In genomic region chr13:4610902-4611301, GRCm38 (mm10) we compare ENCODE assay signal across 12 mouse cellular contexts. TPM values are rescaled to one million over a fixed set of nuclear protein-coding genes. Genes with fewer than 3 reads are reported as not detected.
DNase-seq lines count a peak whose midpoint lies in the region; ATAC-seq and TF ChIP-seq lines count a peak whose summit lies in the region.
"Had no signal": no experiment of that assay in that cellular context is flagged by ENCODE, and none has a peak within 500 bp of the region (broad histone marks: within the 10 kb centered on the region; RNA-seq: fewer than 3 reads in every experiment).

No protein-coding gene starts in this region.

- POLR2A ChIA-PET in Patski (lab: Charles Lee), result no interaction called here

- intact Hi-C loops in heart, adult 2 months (cut with DNase I), result loop anchor here (10.0 kb wide), 1 partner anchor 476 kb away; no protein-coding TSS in a partner anchor

- peak; percentile 63 for TF ChIP-seq CTCF in heart, adult 2 months (IDR thresholded peaks at IDR 0.05)
- peak; percentile 27; the same call in 1 of the 2 replicates for TF ChIP-seq CTCF in liver, postnatal 0 days (IDR thresholded peaks at IDR 0.05; ENCODE audit: low read depth)
- peak; percentile 34 for TF ChIP-seq CTCF in Patski (IDR thresholded peaks at IDR 0.05)

- H3K4me1 ChIP-seq in heart, adult 2 months (ENCODE audit: control insufficient read depth, insufficient read depth, low read length), result no peaks in the 10 kb centered on the region
- H3K4me1 ChIP-seq in heart, embryonic 11.5 days (ENCODE audit: control insufficient read depth, insufficient read depth, low read length), result no peaks in the 10 kb centered on the region
- H3K4me1 ChIP-seq in liver, postnatal 0 days (ENCODE audit: insufficient read depth), result no peaks in the 10 kb centered on the region
- no peaks in the 10 kb centered on the region for H3K4me1 ChIP-seq in liver, embryonic 12.5 days
- H3K4me1 ChIP-seq: hindbrain, embryonic 15.5 days; liver, embryonic 13.5 days had no signal

- TF ChIP-seq POLR2A in heart, adult 2 months (IDR thresholded peaks at IDR 0.05; ENCODE audit: insufficient read depth, low read depth, low read length), result no peak

- H3K27ac ChIP-seq in heart, adult 2 months, result no peak overlapping the region
- H3K27ac ChIP-seq in heart, embryonic 11.5 days (ENCODE audit: low read depth, low read length), result no peak overlapping the region
- H3K27ac ChIP-seq in liver, postnatal 0 days (ENCODE audit: low read depth), result no peak overlapping the region
- H3K27ac ChIP-seq in liver, embryonic 12.5 days, result no peak overlapping the region
- H3K27ac ChIP-seq: hindbrain, embryonic 15.5 days; liver, embryonic 13.5 days had no signal

- in situ Hi-C loops in Patski (cut with MboI; ENCODE audit: low pct_unique_long_range_greater_than_20kb), result loop anchor here (10.0 to 25.0 kb wide), 2 partner anchors 499 to 606 kb away; no protein-coding TSS in a partner anchor

- H3K9me3 ChIP-seq in heart, embryonic 11.5 days (replicated peaks; ENCODE audit: control insufficient read depth, low read length), result no peaks in the 10 kb centered on the region
- H3K9me3 ChIP-seq in liver, postnatal 0 days (ENCODE audit: low read length), result no peaks in the 10 kb centered on the region
- H3K9me3 ChIP-seq in liver, embryonic 12.5 days (replicated peaks), result no peaks in the 10 kb centered on the region
- H3K9me3 ChIP-seq: hindbrain, embryonic 15.5 days; liver, embryonic 13.5 days had no signal

- H3K4me2 ChIP-seq in heart, embryonic 11.5 days, result no peak overlapping the region
- no peak overlapping the region for H3K4me2 ChIP-seq in liver, postnatal 0 days (ENCODE audit: low read depth, low read length)
- no peak overlapping the region for H3K4me2 ChIP-seq in liver, embryonic 12.5 days
- H3K4me2 ChIP-seq: hindbrain, embryonic 15.5 days; liver, embryonic 13.5 days had no signal

- H3K79me2 ChIP-seq in heart, adult 2 months (replicated peaks; ENCODE audit: control insufficient read depth, insufficient read depth, low read length), result no peaks in the 10 kb centered on the region

- H3K36me3 ChIP-seq in heart, adult 2 months (ENCODE audit: control insufficient read depth, insufficient read depth, low read length), result no peaks in the 10 kb centered on the region
- no peaks in the 10 kb centered on the region for H3K36me3 ChIP-seq in heart, embryonic 11.5 days (ENCODE audit: control insufficient read depth, insufficient read depth, low read length)
- no peaks in the 10 kb centered on the region for H3K36me3 ChIP-seq in liver, postnatal 0 days (replicated peaks; ENCODE audit: insufficient read depth, low read length)
- no peaks in the 10 kb centered on the region for H3K36me3 ChIP-seq in liver, embryonic 12.5 days
- H3K36me3 ChIP-seq: hindbrain, embryonic 15.5 days; liver, embryonic 13.5 days had no signal

- H3K9ac ChIP-seq in heart, adult 2 months (ENCODE audit: low read depth, low read length), result no peak overlapping the region
- H3K9ac ChIP-seq in heart, embryonic 11.5 days (ENCODE audit: low read depth, low read length), result no peak overlapping the region
- no peak overlapping the region for H3K9ac ChIP-seq in liver, postnatal 0 days (replicated peaks)
- no peak overlapping the region for H3K9ac ChIP-seq in liver, embryonic 12.5 days
- H3K9ac ChIP-seq: hindbrain, embryonic 15.5 days; liver, embryonic 13.5 days had no signal

- no peak overlapping the region for H3K4me3 ChIP-seq in heart, adult 2 months
- no peak overlapping the region for H3K4me3 ChIP-seq in heart, embryonic 11.5 days (ENCODE audit: low read depth, low read length)
- no peak overlapping the region for H3K4me3 ChIP-seq in liver, postnatal 0 days (ENCODE audit: low read depth, low read length)
- no peak overlapping the region for H3K4me3 ChIP-seq in liver, embryonic 12.5 days
- H3K4me3 ChIP-seq: hindbrain, embryonic 15.5 days; liver, embryonic 13.5 days had no signal

- no peak for DNase-seq in heart, adult 2 months
- no peak for DNase-seq in liver, postnatal 0 days
- DNase-seq in Patski (ENCODE audit: low read depth, low spot score), result no peak
- peak; percentile 33 for DNase-seq in retina, adult 2 months (ENCODE audit: low read depth, low spot score)
- DNase-seq in spleen, postnatal 4 days (ENCODE audit: low spot score in 2 of 2), result no peak
- no peak for DNase-seq in right cerebral cortex, postnatal 25 days
- DNase-seq: cerebellum, adult 2 months; liver, embryonic 13.5 days had no signal

- no peak for TF ChIP-seq EP300 in heart, adult 2 months (IDR thresholded peaks at IDR 0.05; ENCODE audit: insufficient read depth, low read depth, low read length)
- no peak for TF ChIP-seq EP300 in liver, postnatal 0 days (IDR thresholded peaks at IDR 0.05; ENCODE audit: low read depth)

- no peaks in the 10 kb centered on the region for H3K27me3 ChIP-seq in heart, adult 2 months (ENCODE audit: control insufficient read depth, insufficient read depth, low read length)
- no peaks in the 10 kb centered on the region for H3K27me3 ChIP-seq in heart, embryonic 11.5 days (ENCODE audit: control insufficient read depth, insufficient read depth, low read length)
- H3K27me3 ChIP-seq in liver, postnatal 0 days (ENCODE audit: insufficient read depth, low read length), result no peaks in the 10 kb centered on the region
- H3K27me3 ChIP-seq in liver, embryonic 12.5 days (replicated peaks), result no peaks in the 10 kb centered on the region
- H3K27me3 ChIP-seq in Patski, result peaks cover 4% of the 10 kb centered on the region
- H3K27me3 ChIP-seq: hindbrain, embryonic 15.5 days; liver, embryonic 13.5 days had no signal

- CTCF ChIA-PET in Patski (lab: Charles Lee), result interaction anchor here (1.3 to 2.7 kb wide), 3 partner anchors 329 to 500 kb away, joined by 3 to 9 read pairs (median 4); no protein-coding TSS in a partner anchor

- ATAC-seq in heart, embryonic 11.5 days (replicated peaks; ENCODE audit: insufficient number of reproducible peaks, low FRiP score, low TSS enrichment), result no peak
- no peak for ATAC-seq in liver, postnatal 0 days
- no peak for ATAC-seq in liver, embryonic 12.5 days
- ATAC-seq in Patski, result no peak

RNA-seq across cellular contexts. Expression of gene Akr1e1, which starts 1.9 kb away (rescaled TPM):
- total RNA-seq in heart, adult 2 months (2021), result 10 to 100 TPM; 17.1 to 17.9 TPM
- polyA plus RNA-seq in heart, adult 2 months (2012; rRNA removed), result 4.9 and 8.2 TPM in 2 replicates
- polyA plus RNA-seq in heart, embryonic 11.5 days (2014; fragmentation: Nextera tagmentation; extraction: Ambion mirVana), result 38.4 and 39.9 TPM in 2 replicates
- 21.3 and 24.7 TPM in 2 replicates for polyA plus RNA-seq in liver, postnatal 0 days (2015; fragmentation: Nextera tagmentation; extraction: Ambion mirVana)
- 23.0 and 23.4 TPM in 2 replicates for polyA plus RNA-seq in liver, embryonic 12.5 days (2016; fragmentation: Nextera tagmentation; extraction: Ambion mirVana)
- polyA plus RNA-seq in Patski (2021), result 34.3 TPM

RNA-seq across cellular contexts. Expression of gene Akr1c21, which starts 37.0 kb away (rescaled TPM):
- total RNA-seq in heart, adult 2 months (2021), result not detected
- polyA plus RNA-seq in heart, adult 2 months (2012; rRNA removed), result not detected in 2 replicates
- not detected in 2 replicates for polyA plus RNA-seq in heart, embryonic 11.5 days (2014; fragmentation: Nextera tagmentation; extraction: Ambion mirVana)
- polyA plus RNA-seq in liver, postnatal 0 days (2015; fragmentation: Nextera tagmentation; extraction: Ambion mirVana), result not detected in 2 replicates
- not detected in 2 replicates for polyA plus RNA-seq in liver, embryonic 12.5 days (2016; fragmentation: Nextera tagmentation; extraction: Ambion mirVana)
- 0.06 TPM for polyA plus RNA-seq in Patski (2021)
- polyA plus RNA-seq: cerebellum, adult 2 months; hindbrain, embryonic 15.5 days; spleen, adult 2 months had no signal
